In genomic region chr11:16695596-16695995, GRCm38 (mm10) we compare ENCODE assay signal across 14 mouse cellular contexts. TPM values are rescaled to one million over a fixed set of nuclear protein-coding genes. Genes with fewer than 3 reads are reported as not detected.
"Had no signal": no experiment of that assay in that cellular context is flagged by ENCODE, and none has a peak within 500 bp of the region (broad histone marks: within the 10 kb centered on the region; RNA-seq: fewer than 3 reads in every experiment).

No protein-coding gene starts in this region.

- DNase-seq: gastrocnemius, postnatal 14 days; gastrocnemius, postnatal 36 days; heart, adult 2 months; heart, postnatal 14 days; heart, postnatal 36 days; kidney, adult 11 months; kidney, adult 2 months; kidney, adult 9 months; kidney, postnatal 10 days; kidney, postnatal 36 days; layer of hippocampus, postnatal 36 days; liver; liver, embryonic 13.5 days had no signal

RNA-seq across cellular contexts. Expression of gene Egfr, which starts 56.4 kb away (rescaled TPM):
- total RNA-seq: hematopoietic stem cell, adult 5-6 weeks had no signal
